11 mouse cellular contexts compared by ENCODE assay signal in genomic region chr17:7634291-7634664, GRCm38 (mm10).
DNase-seq lines count a peak whose midpoint lies in the region; ATAC-seq and TF ChIP-seq lines count a peak whose summit lies in the region.
"Had no signal": no experiment of that assay in that cellular context is flagged by ENCODE, and none has a peak within 500 bp of the region (broad histone marks: within the 10 kb centered on the region; RNA-seq: fewer than 3 reads in every experiment).

No protein-coding gene starts in this region.

- H3K27me3 ChIP-seq in embryonic facial prominence, embryonic 11.5 days (ENCODE audit: control insufficient read depth, insufficient read depth, low read length), result no peaks in the 10 kb centered on the region
- H3K27me3 ChIP-seq in embryonic facial prominence, embryonic 10.5 days (replicated peaks; ENCODE audit: low read depth, poor library complexity, severe bottlenecking), result no peaks in the 10 kb centered on the region
- H3K27me3 ChIP-seq in intestine, embryonic 15.5 days (replicated peaks), result no peaks in the 10 kb centered on the region
- no peaks in the 10 kb centered on the region for H3K27me3 ChIP-seq in intestine, postnatal 0 days (replicated peaks; ENCODE audit: control insufficient read depth, insufficient read depth, low read length)
- no peaks in the 10 kb centered on the region for H3K27me3 ChIP-seq in embryonic facial prominence, embryonic 14.5 days (replicated peaks; ENCODE audit: control insufficient read depth, insufficient read depth, low read length)

- H3K9me3 ChIP-seq in embryonic facial prominence, embryonic 11.5 days (replicated peaks; ENCODE audit: control insufficient read depth, low read length), result no peaks in the 10 kb centered on the region
- no peaks in the 10 kb centered on the region; the same call in 1 of the 2 replicates for H3K9me3 ChIP-seq in embryonic facial prominence, embryonic 10.5 days
- H3K9me3 ChIP-seq in intestine, embryonic 15.5 days, result no peaks in the 10 kb centered on the region
- 0 out of 2 replicates have a peak, but pooled peaks cover 3% of the 10 kb centered on the region for H3K9me3 ChIP-seq in intestine, postnatal 0 days (ENCODE audit: control insufficient read depth)
- peaks cover 6% of the 10 kb centered on the region; the same call in 1 of the 2 replicates for H3K9me3 ChIP-seq in embryonic facial prominence, embryonic 14.5 days (ENCODE audit: control insufficient read depth, low read length)

- H3K4me3 ChIP-seq in embryonic facial prominence, embryonic 11.5 days (ENCODE audit: low read depth, low read length), result no peak overlapping the region
- no peak overlapping the region for H3K4me3 ChIP-seq in embryonic facial prominence, embryonic 10.5 days
- H3K4me3 ChIP-seq in intestine, embryonic 15.5 days (replicated peaks), result no peak overlapping the region
- no peak overlapping the region for H3K4me3 ChIP-seq in intestine, postnatal 0 days (ENCODE audit: low read depth, low read length)
- H3K4me3 ChIP-seq in embryonic facial prominence, embryonic 14.5 days (ENCODE audit: low read depth, low read length), result no peak overlapping the region

- H3K27ac ChIP-seq in embryonic facial prominence, embryonic 11.5 days (replicated peaks; ENCODE audit: low read depth, low read length), result no peak overlapping the region
- H3K27ac ChIP-seq in embryonic facial prominence, embryonic 10.5 days (replicated peaks), result no peak overlapping the region
- H3K27ac ChIP-seq in intestine, embryonic 15.5 days, result 0 out of 2 replicates have a peak overlapping the region, but pooled peaks have one; percentile 40
- H3K27ac ChIP-seq in intestine, postnatal 0 days (ENCODE audit: low read depth, low read length), result no peak overlapping the region
- peak overlapping the region; percentile 35 for H3K27ac ChIP-seq in embryonic facial prominence, embryonic 14.5 days (replicated peaks; ENCODE audit: low read depth, low read length)

- no peak for TF ChIP-seq CTCF in intestine, postnatal 0 days (IDR thresholded peaks at IDR 0.05; ENCODE audit: low read depth)

- intact Hi-C loops in left cerebral cortex, postnatal 10 days (cut with DNase I), result no loop called here

- no peak overlapping the region for H3K4me2 ChIP-seq in embryonic facial prominence, embryonic 11.5 days (ENCODE audit: low read depth, low read length)
- H3K4me2 ChIP-seq in intestine, embryonic 15.5 days (replicated peaks), result no peak overlapping the region
- H3K4me2 ChIP-seq in intestine, postnatal 0 days (replicated peaks; ENCODE audit: low read depth), result no peak overlapping the region
- H3K4me2 ChIP-seq in embryonic facial prominence, embryonic 14.5 days (ENCODE audit: low read depth, low read length), result no peak overlapping the region

- H3K9ac ChIP-seq in embryonic facial prominence, embryonic 11.5 days (replicated peaks; ENCODE audit: low read length), result no peak overlapping the region
- no peak overlapping the region for H3K9ac ChIP-seq in intestine, embryonic 15.5 days
- H3K9ac ChIP-seq in intestine, postnatal 0 days (ENCODE audit: low read depth, low read length), result no peak overlapping the region
- no peak overlapping the region for H3K9ac ChIP-seq in embryonic facial prominence, embryonic 14.5 days (ENCODE audit: low read depth, low read length)

- no peak for ATAC-seq in embryonic facial prominence, embryonic 11.5 days (replicated peaks; ENCODE audit: insufficient number of reproducible peaks, low FRiP score, low TSS enrichment, low read depth)
- ATAC-seq in intestine, embryonic 15.5 days, result no peak
- no peak for ATAC-seq in intestine, postnatal 0 days
- ATAC-seq in embryonic facial prominence, embryonic 14.5 days (ENCODE audit: low read depth), result peak; percentile 77
- ATAC-seq: forebrain, embryonic 14.5 days had no signal

- DNase-seq in embryonic facial prominence, embryonic 11.5 days (ENCODE audit: low spot score), result peak; percentile 7
- DNase-seq in embryonic facial prominence, embryonic 10.5 days (ENCODE audit: low spot score), result no peak
- peak; percentile 83 for DNase-seq in embryonic facial prominence, embryonic 14.5 days (ENCODE audit: low spot score)
- peak; percentile 11 for DNase-seq in lung, postnatal 36 days
- DNase-seq in left cerebral cortex, postnatal 10 days (ENCODE audit: extremely low spot score in 1 of 2, low spot score in 2 of 2), result no peak
- DNase-seq in left cerebral cortex, adult 8-10 months (ENCODE audit: low spot score in 2 of 2), result no peak
- DNase-seq: cerebellum, adult 11-12 months; kidney, adult 9 months had no signal

- H3K4me1 ChIP-seq in embryonic facial prominence, embryonic 11.5 days (ENCODE audit: control insufficient read depth, insufficient read depth, low read length), result no peaks in the 10 kb centered on the region
- H3K4me1 ChIP-seq in embryonic facial prominence, embryonic 10.5 days, result peaks cover 9% of the 10 kb centered on the region
- 0 out of 2 replicates have a peak, but pooled peaks cover 6% of the 10 kb centered on the region for H3K4me1 ChIP-seq in intestine, embryonic 15.5 days (replicated peaks)
- H3K4me1 ChIP-seq in intestine, postnatal 0 days (replicated peaks; ENCODE audit: control insufficient read depth, insufficient read depth, low read length), result no peaks in the 10 kb centered on the region
- H3K4me1 ChIP-seq in embryonic facial prominence, embryonic 14.5 days (ENCODE audit: control insufficient read depth, insufficient read depth, low read length), result peaks cover 7% of the 10 kb centered on the region

- WGBS in embryonic facial prominence, embryonic 11.5 days, result 63% methylated on average over 5 of the region's 5 CpGs
- 71% methylated on average over 5 of the region's 5 CpGs for WGBS in embryonic facial prominence, embryonic 10.5 days
- WGBS in intestine, embryonic 15.5 days, result 69% methylated on average over 5 of the region's 5 CpGs
- WGBS in intestine, postnatal 0 days, result 59% methylated on average over 5 of the region's 5 CpGs
- WGBS in embryonic facial prominence, embryonic 14.5 days, result 36% methylated on average over 5 of the region's 5 CpGs

- H3K36me3 ChIP-seq in embryonic facial prominence, embryonic 11.5 days (replicated peaks; ENCODE audit: control insufficient read depth, insufficient read depth, low read depth, low read length), result no peaks in the 10 kb centered on the region
- no peaks in the 10 kb centered on the region for H3K36me3 ChIP-seq in embryonic facial prominence, embryonic 10.5 days (replicated peaks)
- H3K36me3 ChIP-seq in intestine, embryonic 15.5 days, result no peaks in the 10 kb centered on the region
- H3K36me3 ChIP-seq in intestine, postnatal 0 days (ENCODE audit: control insufficient read depth, insufficient read depth), result no peaks in the 10 kb centered on the region
- no peaks in the 10 kb centered on the region for H3K36me3 ChIP-seq in embryonic facial prominence, embryonic 14.5 days (ENCODE audit: control insufficient read depth, insufficient read depth, low read length)

Comparison
In these comparisons a context has a peak if more than half of its experiments do, and no peak if none do; other contexts are left out.
1. DNase-seq: peak in embryonic facial prominence, embryonic 11.5 days (single experiment), embryonic facial prominence, embryonic 14.5 days (single experiment) and lung, postnatal 36 days (single experiment); none in embryonic facial prominence, embryonic 10.5 days (single experiment), left cerebral cortex, postnatal 10 days (0 of 2) and left cerebral cortex, adult 8-10 months (0 of 2).
2. H3K27ac ChIP-seq: peak in intestine, embryonic 15.5 days (single experiment) and embryonic facial prominence, embryonic 14.5 days (single experiment); none in embryonic facial prominence, embryonic 11.5 days (single experiment), embryonic facial prominence, embryonic 10.5 days (single experiment) and intestine, postnatal 0 days (single experiment).